Mouse (Mus musculus) olfactory bulb, adult 2 months (tissue): ENCODE measurements around the gene Gm10840.

Experiments used
- CTCF ChIP-seq: fragments of 200-500 bp; IDR thresholded peaks from 2 replicates; pipeline ENCODE4 v1.5.1; 2012; ENCODE audit warnings: low read depth, mild to moderate bottlenecking, low read length, moderate library complexity; ENCODE audit not compliant: insufficient read depth
- POLR2A ChIP-seq: fragments of 200-500 bp; IDR thresholded peaks from 2 replicates; pipeline ENCODE4 v1.6.1; 2012; ENCODE audit warnings: mild to moderate bottlenecking, low read depth, low read length, moderate library complexity; ENCODE audit not compliant: insufficient read depth

GRCm38 (mm10) chr11:106158930-106159215, 1.8 kb upstream of the Gm10840 start:
- TF ChIP-seq CTCF = no peak
- no peak for TF ChIP-seq POLR2A
